Mouse (Mus musculus): ENCODE data around the gene Uck2. TPM values are rescaled to one million over a fixed set of nuclear protein-coding genes. Genes with fewer than 3 reads are reported as not detected.

Gene Uck2
- polyA plus RNA-seq, 1 experiment from 2014 or later, result 103 TPM

DNA sequence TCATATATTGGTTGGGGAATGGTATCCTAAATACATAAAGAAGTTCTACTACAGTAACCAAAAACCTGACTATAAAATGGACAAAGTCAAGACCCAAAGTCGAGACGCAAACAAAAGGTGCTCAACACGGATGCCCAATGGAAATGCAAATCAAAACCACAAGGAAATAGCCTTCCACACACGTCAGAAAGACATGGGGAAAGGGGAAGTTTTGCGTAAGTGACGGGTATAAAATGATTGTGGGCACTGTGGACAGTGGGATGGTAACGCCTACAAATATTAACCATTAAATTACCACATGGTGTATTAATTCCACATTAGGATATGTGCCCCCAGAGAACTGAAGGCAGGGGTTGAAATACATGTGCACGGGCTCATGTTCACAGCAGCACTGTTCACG is 38.8 kb downstream of the Uck2 start:
- 57% methylated on average over 9 of the region's 9 CpGs for WGBS (ENCODE audit: insufficient replicate concordance)
- no peak for ATAC-seq
- no peaks in the 10 kb centered on the region for H3K9me3 ChIP-seq (replicated peaks)
- H3K36me3 ChIP-seq, result no peaks in the 10 kb centered on the region
- H3K9ac ChIP-seq, result no peak overlapping the region
- no peaks in the 10 kb centered on the region for H3K27me3 ChIP-seq (replicated peaks)
- H3K4me3 ChIP-seq, result no peak overlapping the region
- no peak overlapping the region for H3K4me2 ChIP-seq
- H3K4me1 ChIP-seq, result peaks cover 92% of the 10 kb centered on the region
- H3K27ac ChIP-seq, result no peak overlapping the region

- Histone ChIP-seq H3K4me3 (no peak overlapping the region), H3K27me3 (replicated peaks) (no peaks in the 10 kb centered on the region), H3K36me3 (no peaks in the 10 kb centered on the region), H3K9ac (no peak overlapping the region), H3K9me3 (replicated peaks) (no peaks in the 10 kb centered on the region), H3K4me1 (peaks cover 89% of the 10 kb centered on the region), H3K27ac (no peak overlapping the region), H3K4me2 (no peak overlapping the region)
- ATAC-seq, result no peak
- 84% methylated on average over 9 of the region's 9 CpGs for WGBS (ENCODE audit: insufficient replicate concordance)
Measured at GRCm38 (mm10) chr1:167245180-167245641, 39.9 kb downstream of the Uck2 start.

GRCm38 (mm10) chr1:167242191-167242681 is 42.9 kb downstream of the Uck2 start:
- Histone ChIP-seq H3K36me3 (0 out of 2 replicates have a peak, but pooled peaks cover 3% of the 10 kb centered on the region), H3K27ac (no peak overlapping the region), H3K9ac (no peak overlapping the region), H3K4me3 (no peak overlapping the region), H3K9me3 (replicated peaks) (no peaks in the 10 kb centered on the region), H3K27me3 (replicated peaks) (no peaks in the 10 kb centered on the region), H3K4me2 (no peak overlapping the region), H3K4me1 (peaks cover 70% of the 10 kb centered on the region)
- WGBS (ENCODE audit: insufficient replicate concordance), result 47% methylated on average over 7 of the region's 7 CpGs
- no peak for ATAC-seq

DNA sequence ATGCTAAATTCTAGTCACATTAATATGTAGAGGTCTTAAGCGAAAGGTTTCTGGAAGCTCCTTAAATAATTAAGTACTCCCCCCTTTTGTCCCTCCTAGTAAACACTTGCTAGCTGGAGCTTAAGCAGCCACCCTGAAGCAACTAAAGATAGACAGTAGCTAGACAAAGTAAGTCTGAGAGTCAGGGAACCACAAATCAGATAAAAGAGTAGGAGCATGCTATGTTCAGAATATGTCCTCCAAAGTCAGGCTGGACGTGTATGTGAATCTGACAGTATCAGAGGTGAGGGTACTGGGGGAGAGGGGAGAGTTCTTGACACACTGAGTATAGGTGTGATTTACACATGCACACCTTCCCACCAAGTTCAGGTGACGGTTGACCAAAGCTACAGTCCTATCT is 43.6 kb downstream of the Uck2 start:
- no peak for ATAC-seq
- H3K36me3 ChIP-seq, result peaks cover 11% of the 10 kb centered on the region; the same call in 1 of the 2 replicates
- no peak overlapping the region for H3K4me3 ChIP-seq
- H3K27ac ChIP-seq, result no peak overlapping the region
- no peak overlapping the region for H3K4me2 ChIP-seq
- no peak overlapping the region for H3K9ac ChIP-seq
- H3K27me3 ChIP-seq (replicated peaks), result no peaks in the 10 kb centered on the region
- no peaks in the 10 kb centered on the region for H3K9me3 ChIP-seq (replicated peaks)
- 63% methylated on average over 3 of the region's 3 CpGs for WGBS (ENCODE audit: insufficient replicate concordance)
- H3K4me1 ChIP-seq, result peaks cover 63% of the 10 kb centered on the region

- Histone ChIP-seq H3K27me3 (replicated peaks) (no peaks in the 10 kb centered on the region), H3K4me2 (no peak overlapping the region), H3K9me3 (replicated peaks) (no peaks in the 10 kb centered on the region), H3K36me3 (peaks cover 22% of the 10 kb centered on the region), H3K27ac (no peak overlapping the region), H3K9ac (no peak overlapping the region), H3K4me1 (peaks cover 60% of the 10 kb centered on the region), H3K4me3 (no peak overlapping the region)
- ATAC-seq, result no peak
- WGBS (ENCODE audit: insufficient replicate concordance), result 66% methylated on average over 5 of the region's 5 CpGs
Measured at GRCm38 (mm10) chr1:167240361-167240760, 44.8 kb downstream of the Uck2 start.

DNA sequence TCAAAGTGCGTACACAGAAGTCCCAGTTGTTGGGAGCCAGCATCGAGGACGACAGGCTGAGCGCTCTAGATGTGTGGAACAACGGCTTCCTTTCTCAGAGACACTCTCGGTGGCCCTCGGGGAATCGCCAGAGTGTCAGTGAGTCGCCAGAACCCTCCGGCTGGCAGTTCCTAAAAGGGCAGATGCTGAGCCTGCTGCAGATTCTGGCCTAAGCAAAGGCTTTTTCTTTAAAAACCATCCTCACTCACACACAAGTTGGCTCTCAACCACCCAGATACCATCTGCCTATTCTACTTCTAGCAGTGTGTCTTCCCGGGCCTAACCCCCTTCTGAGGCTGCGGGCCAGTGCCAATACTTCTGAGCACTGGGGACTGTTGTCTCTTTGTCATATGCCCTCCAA is 45.2 kb downstream of the Uck2 start:
- H3K9me3 ChIP-seq (replicated peaks), result no peaks in the 10 kb centered on the region
- H3K27me3 ChIP-seq (replicated peaks), result no peaks in the 10 kb centered on the region
- no peak overlapping the region for H3K4me2 ChIP-seq
- H3K9ac ChIP-seq, result no peak overlapping the region
- WGBS (ENCODE audit: insufficient replicate concordance), result 76% methylated on average over 12 of the region's 12 CpGs
- H3K36me3 ChIP-seq, result peaks cover 27% of the 10 kb centered on the region
- no peak for ATAC-seq
- H3K4me1 ChIP-seq, result peaks cover 57% of the 10 kb centered on the region
- H3K27ac ChIP-seq, result no peak overlapping the region
- H3K4me3 ChIP-seq, result no peak overlapping the region

DNA sequence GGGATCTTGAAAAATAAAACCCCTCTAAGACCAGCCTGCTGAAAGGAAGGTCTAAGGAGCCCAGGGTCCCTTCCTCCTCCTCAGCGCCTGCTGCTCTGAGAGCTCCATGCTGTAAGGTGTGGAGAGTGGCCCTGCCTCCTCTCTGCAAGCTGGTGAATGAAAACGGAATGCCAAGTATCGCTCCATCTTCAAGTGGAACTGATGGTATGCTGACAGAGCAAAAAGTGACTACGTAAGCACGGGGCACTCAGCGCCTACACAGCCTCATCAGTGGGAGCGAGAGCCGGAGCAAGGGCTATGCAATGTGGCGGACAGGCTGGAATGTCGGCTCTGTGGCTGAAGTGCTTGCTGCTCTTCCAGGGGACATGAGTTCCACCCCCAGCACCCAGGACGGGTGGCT is 47.3 kb downstream of the Uck2 start:
- 82% methylated on average over 11 of the region's 11 CpGs for WGBS (ENCODE audit: insufficient replicate concordance)
- no peak for ATAC-seq
- H3K4me1 ChIP-seq, result peaks cover 38% of the 10 kb centered on the region
- no peaks in the 10 kb centered on the region for H3K27me3 ChIP-seq (replicated peaks)
- H3K9me3 ChIP-seq (replicated peaks), result no peaks in the 10 kb centered on the region
- no peak overlapping the region for H3K27ac ChIP-seq
- H3K4me2 ChIP-seq, result no peak overlapping the region
- peaks cover 48% of the 10 kb centered on the region for H3K36me3 ChIP-seq
- H3K9ac ChIP-seq, result no peak overlapping the region
- H3K4me3 ChIP-seq, result no peak overlapping the region

GRCm38 (mm10) chr1:167236790-167237189 is 48.3 kb downstream of the Uck2 start:
- Histone ChIP-seq H3K27ac (no peak overlapping the region), H3K4me2 (no peak overlapping the region), H3K4me3 (no peak overlapping the region), H3K36me3 (peaks cover 57% of the 10 kb centered on the region), H3K9me3 (replicated peaks) (no peaks in the 10 kb centered on the region), H3K4me1 (peaks cover 28% of the 10 kb centered on the region), H3K9ac (no peak overlapping the region), H3K27me3 (replicated peaks) (no peaks in the 10 kb centered on the region)
- WGBS (ENCODE audit: insufficient replicate concordance), result 72% methylated on average over 8 of the region's 8 CpGs
- ATAC-seq, result no peak

DNA sequence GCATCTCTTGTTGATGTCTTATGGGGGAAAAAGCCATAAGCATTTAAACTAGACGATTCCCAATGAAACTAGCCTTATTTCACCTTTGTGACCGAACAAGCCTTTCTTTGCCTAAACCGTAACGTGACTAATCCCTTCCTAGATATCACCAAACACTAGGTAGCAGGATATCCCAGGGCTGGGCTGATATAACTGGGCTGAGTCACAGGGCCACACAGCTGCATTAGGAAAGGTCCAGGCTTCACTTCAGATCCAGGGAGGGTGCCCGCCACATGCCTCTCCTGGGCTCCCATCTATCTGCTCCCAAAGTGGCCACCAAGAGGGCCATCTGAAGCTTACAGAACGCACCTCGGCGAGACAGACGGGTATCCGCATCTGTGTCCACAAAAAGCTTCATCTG is 50.8 kb downstream of the Uck2 start:
- Histone ChIP-seq H3K4me1 (peaks cover 7% of the 10 kb centered on the region), H3K9ac (no peak overlapping the region), H3K9me3 (replicated peaks) (no peaks in the 10 kb centered on the region), H3K4me3 (no peak overlapping the region), H3K27ac (no peak overlapping the region), H3K36me3 (peaks cover 79% of the 10 kb centered on the region), H3K4me2 (no peak overlapping the region), H3K27me3 (replicated peaks) (no peaks in the 10 kb centered on the region)
- ATAC-seq, result no peak
- 91% methylated on average over 10 of the region's 10 CpGs for WGBS (ENCODE audit: insufficient replicate concordance)

- no peaks in the 10 kb centered on the region for H3K9me3 ChIP-seq (replicated peaks)
- no peak overlapping the region for H3K4me2 ChIP-seq
- no peak overlapping the region for H3K9ac ChIP-seq
- 74% methylated on average over 7 of the region's 7 CpGs for WGBS (ENCODE audit: insufficient replicate concordance)
- H3K27ac ChIP-seq, result no peak overlapping the region
- no peak for ATAC-seq
- no peaks in the 10 kb centered on the region for H3K27me3 ChIP-seq (replicated peaks)
- peaks cover 92% of the 10 kb centered on the region for H3K36me3 ChIP-seq
- peaks cover 6% of the 10 kb centered on the region; the same call in 1 of the 2 replicates for H3K4me1 ChIP-seq
- H3K4me3 ChIP-seq, result no peak overlapping the region
Measured at GRCm38 (mm10) chr1:167232918-167233317, 52.2 kb downstream of the Uck2 start.

GRCm38 (mm10) chr1:167231612-167232283 is 53.4 kb downstream of the Uck2 start:
- Histone ChIP-seq H3K4me3 (no peak overlapping the region), H3K9ac (no peak overlapping the region), H3K27ac (no peak overlapping the region), H3K4me1 (peaks cover 6% of the 10 kb centered on the region; the same call in 1 of the 2 replicates), H3K27me3 (replicated peaks) (no peaks in the 10 kb centered on the region), H3K9me3 (replicated peaks) (no peaks in the 10 kb centered on the region), H3K36me3 (peaks cover 97% of the 10 kb centered on the region), H3K4me2 (no peak overlapping the region)
- no peak for ATAC-seq
- WGBS (ENCODE audit: insufficient replicate concordance), result 78% methylated on average over 17 of the region's 17 CpGs

DNA sequence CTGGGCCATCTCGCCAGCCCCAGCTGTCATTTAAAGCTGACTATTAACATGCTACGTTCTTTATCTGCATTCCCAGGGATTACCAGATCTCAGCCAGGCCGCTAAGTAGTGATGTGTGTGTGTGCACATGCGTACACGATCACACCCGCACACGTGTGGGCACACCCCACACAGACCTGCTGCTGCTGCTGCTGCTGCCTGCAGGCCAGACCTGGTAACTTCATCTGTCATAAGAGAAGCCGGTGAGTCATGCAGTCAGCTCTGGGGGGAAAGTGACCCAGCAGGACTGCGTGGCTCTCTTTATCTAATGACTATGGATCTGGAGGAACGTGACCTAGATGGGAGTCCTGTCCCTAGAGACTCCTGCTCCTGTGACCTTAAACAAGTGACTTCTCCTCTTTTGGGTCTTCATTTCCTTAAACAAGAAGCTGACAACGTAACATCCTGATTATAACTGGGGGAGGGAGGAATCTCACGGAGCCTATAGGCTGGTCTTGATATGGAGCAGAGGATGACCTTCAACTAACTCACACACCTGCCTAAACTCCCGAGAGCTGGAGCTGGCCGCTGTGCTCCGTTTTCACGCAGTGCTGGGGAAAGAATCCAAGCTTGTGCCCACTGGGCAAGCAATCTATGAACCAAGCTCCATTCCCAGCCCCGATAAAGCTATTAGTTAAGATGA is 54.0 kb downstream of the Uck2 start:
- Histone ChIP-seq H3K9me3 (replicated peaks) (no peaks in the 10 kb centered on the region), H3K4me3 (no peak overlapping the region), H3K27me3 (replicated peaks) (no peaks in the 10 kb centered on the region), H3K9ac (no peak overlapping the region), H3K4me2 (no peak overlapping the region), H3K27ac (no peak overlapping the region), H3K36me3 (peaks cover 97% of the 10 kb centered on the region), H3K4me1 (peaks cover 6% of the 10 kb centered on the region; the same call in 1 of the 2 replicates)
- 79% methylated on average over 17 of the region's 17 CpGs for WGBS (ENCODE audit: insufficient replicate concordance)
- 0 out of 2 replicates have a peak, but pooled peaks have one; percentile 45 for ATAC-seq

Measured in liver, embryonic 12.5 days (tissue).